ENCODE assay signal across 19 mouse cellular contexts in the genomic region with DNA sequence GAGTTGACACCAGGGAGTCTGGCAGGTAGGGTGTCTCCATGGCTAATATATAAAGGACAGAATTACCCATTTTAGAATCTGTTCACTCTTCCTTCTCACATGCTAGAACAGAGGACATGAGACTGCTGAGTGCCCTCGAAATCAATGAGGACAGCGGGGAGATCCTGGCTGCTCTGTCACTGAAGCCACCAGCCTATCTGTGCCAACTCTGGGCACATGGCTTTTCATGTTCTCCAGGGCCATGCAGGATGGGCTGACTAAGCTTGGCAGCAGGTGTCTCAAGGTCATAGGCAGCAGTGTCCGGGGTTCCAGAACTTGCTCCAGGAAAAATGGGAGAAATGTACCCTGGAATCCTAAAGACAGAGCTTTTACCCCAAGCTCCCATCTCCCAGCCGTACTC. TPM values are rescaled to one million over a fixed set of nuclear protein-coding genes. Genes with fewer than 3 reads are reported as not detected.
"Had no signal": no experiment of that assay in that cellular context is flagged by ENCODE, and none has a peak within 500 bp of the region (broad histone marks: within the 10 kb centered on the region; RNA-seq: fewer than 3 reads in every experiment).

No protein-coding gene starts in this region.

- H3K27ac ChIP-seq: lung, embryonic 15.5 days; macrophage; midbrain, embryonic 13.5 days; midbrain, embryonic 15.5 days; neural tube, embryonic 12.5 days; stomach, embryonic 15.5 days; stomach, postnatal 0 days had no signal

- H3K27me3 ChIP-seq: lung, embryonic 15.5 days; midbrain, embryonic 13.5 days; midbrain, embryonic 15.5 days; neural tube, embryonic 12.5 days; stomach, embryonic 15.5 days had no signal

- H3K4me1 ChIP-seq: lung, embryonic 15.5 days; midbrain, embryonic 13.5 days; neural tube, embryonic 12.5 days; stomach, embryonic 15.5 days had no signal

- H3K4me3 ChIP-seq: lung, embryonic 15.5 days; megakaryocyte, embryonic 14.5 days; midbrain, embryonic 13.5 days; midbrain, embryonic 15.5 days; neural tube, embryonic 12.5 days; stomach, embryonic 15.5 days had no signal

- H3K4me2 ChIP-seq: lung, embryonic 15.5 days; midbrain, embryonic 11.5 days; midbrain, embryonic 13.5 days; midbrain, embryonic 15.5 days; neural tube, embryonic 12.5 days; stomach, embryonic 15.5 days had no signal

- H3K36me3 ChIP-seq: lung, embryonic 15.5 days; midbrain, embryonic 13.5 days; midbrain, embryonic 15.5 days; neural tube, embryonic 12.5 days; stomach, embryonic 15.5 days had no signal

- H3K9me3 ChIP-seq: lung, embryonic 15.5 days; megakaryocyte, embryonic 14.5 days; midbrain, embryonic 13.5 days; midbrain, embryonic 15.5 days; neural tube, embryonic 12.5 days; stomach, embryonic 15.5 days had no signal

- H3K9ac ChIP-seq: lung, embryonic 15.5 days; midbrain, embryonic 13.5 days; midbrain, embryonic 15.5 days; neural tube, embryonic 12.5 days; stomach, embryonic 15.5 days had no signal

- ATAC-seq: lung, postnatal 0 days; midbrain, embryonic 13.5 days; midbrain, embryonic 15.5 days had no signal

- DNase-seq: lung, adult 2 months; lung, postnatal 14 days; lung, postnatal 36 days; right cerebral cortex, postnatal 14 days; thymus, adult 2 months; thymus, postnatal 25 days; thymus, postnatal 4 days had no signal

RNA-seq across cellular contexts. Expression of gene Pemt, which starts 21.4 kb away (rescaled TPM):
- total RNA-seq: monocyte, adult 5-6 weeks; neutrophil, adult 5-6 weeks had no signal
